In genomic region chr4:9026841-9027240, GRCm38 (mm10) we compare ENCODE assay signal across 11 mouse cellular contexts.
DNase-seq lines count a peak whose midpoint lies in the region; ATAC-seq and TF ChIP-seq lines count a peak whose summit lies in the region.
"Had no signal": no experiment of that assay in that cellular context is flagged by ENCODE, and none has a peak within 500 bp of the region (broad histone marks: within the 10 kb centered on the region; RNA-seq: fewer than 3 reads in every experiment).

No protein-coding gene starts in this region.

- H3K4me3 ChIP-seq in forebrain, embryonic 11.5 days (ENCODE audit: low read depth, low read length): no peak overlapping the region
- H3K4me3 ChIP-seq in forebrain, embryonic 10.5 days: no peak overlapping the region
- peak overlapping the region; percentile 52 for H3K4me3 ChIP-seq in layer of hippocampus, adult 2 months
- no peak overlapping the region for H3K4me3 ChIP-seq in midbrain, embryonic 14.5 days (replicated peaks; ENCODE audit: low read depth, low read length)
- H3K4me3 ChIP-seq: embryonic facial prominence, embryonic 12.5 days had no signal

- no peaks in the 10 kb centered on the region for H3K36me3 ChIP-seq in forebrain, embryonic 11.5 days (ENCODE audit: control insufficient read depth, insufficient read depth, low read length)
- H3K36me3 ChIP-seq in forebrain, embryonic 10.5 days (replicated peaks): no peaks in the 10 kb centered on the region
- no peaks in the 10 kb centered on the region for H3K36me3 ChIP-seq in midbrain, embryonic 14.5 days (ENCODE audit: control insufficient read depth, insufficient read depth, low read length)
- H3K36me3 ChIP-seq: embryonic facial prominence, embryonic 12.5 days had no signal

- H3K9me3 ChIP-seq in forebrain, embryonic 11.5 days (ENCODE audit: control insufficient read depth, low read length): no peaks in the 10 kb centered on the region
- no peaks in the 10 kb centered on the region for H3K9me3 ChIP-seq in forebrain, embryonic 10.5 days
- no peaks in the 10 kb centered on the region for H3K9me3 ChIP-seq in midbrain, embryonic 14.5 days (ENCODE audit: control insufficient read depth, low read length)
- H3K9me3 ChIP-seq: embryonic facial prominence, embryonic 12.5 days had no signal

- no peak for DNase-seq in forebrain, embryonic 11.5 days (ENCODE audit: low spot score)
- DNase-seq in forebrain, embryonic 10.5 days (ENCODE audit: extremely low spot score, low spot score): no peak
- peak in 1 of 2 experiments; percentile 48 for DNase-seq in layer of hippocampus, adult 2 months (ENCODE audit: low spot score in 2 of 2)
- DNase-seq in layer of hippocampus, postnatal 25 days (ENCODE audit: extremely low spot score in 1 of 2, low spot score in 1 of 2): no peak
- DNase-seq in cerebellum, postnatal 25 days: peak; percentile 61 to 63
- peak; percentile 62 for DNase-seq in midbrain, embryonic 14.5 days
- DNase-seq in testis, postnatal 14 days (ENCODE audit: low spot score): no peak
- no peak for DNase-seq in adrenal gland, adult (ENCODE audit: inconsistent age in 2 of 2, low spot score in 1 of 2)
- DNase-seq: gastrocnemius, postnatal 25 days had no signal

- H3K27ac ChIP-seq in forebrain, embryonic 11.5 days (ENCODE audit: low read depth, low read length): no peak overlapping the region
- H3K27ac ChIP-seq in forebrain, embryonic 10.5 days: no peak overlapping the region
- no peak overlapping the region; the same call in 1 of the 2 replicates for H3K27ac ChIP-seq in layer of hippocampus, adult 2 months
- H3K27ac ChIP-seq in midbrain, embryonic 14.5 days (replicated peaks; ENCODE audit: low read depth, low read length): no peak overlapping the region
- H3K27ac ChIP-seq: embryonic facial prominence, embryonic 12.5 days had no signal

- TF ChIP-seq CTCF in layer of hippocampus, adult 2 months (conservative IDR thresholded peaks at IDR 0.05): no peak

- H3K4me1 ChIP-seq in forebrain, embryonic 11.5 days (replicated peaks; ENCODE audit: control insufficient read depth, insufficient read depth, low read length): peaks cover 2% of the 10 kb centered on the region; the same call in 1 of the 2 replicates
- H3K4me1 ChIP-seq in forebrain, embryonic 10.5 days: peaks cover 46% of the 10 kb centered on the region
- peaks cover 15% of the 10 kb centered on the region for H3K4me1 ChIP-seq in midbrain, embryonic 14.5 days (ENCODE audit: control insufficient read depth, insufficient read depth, low read length)

- H3K9ac ChIP-seq in forebrain, embryonic 11.5 days (ENCODE audit: low read length): no peak overlapping the region
- no peak overlapping the region for H3K9ac ChIP-seq in midbrain, embryonic 14.5 days (replicated peaks; ENCODE audit: low read length)
- H3K9ac ChIP-seq: embryonic facial prominence, embryonic 12.5 days; lung, embryonic 14.5 days had no signal

- H3K27me3 ChIP-seq in forebrain, embryonic 11.5 days (ENCODE audit: control insufficient read depth, insufficient read depth, low read length): no peaks in the 10 kb centered on the region
- no peaks in the 10 kb centered on the region for H3K27me3 ChIP-seq in forebrain, embryonic 10.5 days (ENCODE audit: poor library complexity, severe bottlenecking)
- no peaks in the 10 kb centered on the region for H3K27me3 ChIP-seq in midbrain, embryonic 14.5 days (ENCODE audit: control insufficient read depth, insufficient read depth, low read length)

- H3K4me2 ChIP-seq in forebrain, embryonic 11.5 days (ENCODE audit: low read depth, low read length, severe bottlenecking): no peak overlapping the region
- no peak overlapping the region for H3K4me2 ChIP-seq in midbrain, embryonic 14.5 days (ENCODE audit: low read length)

- 69% methylated on average over 16 of the region's 16 CpGs for WGBS in forebrain, embryonic 11.5 days
- WGBS in forebrain, embryonic 10.5 days: 85% methylated on average over 16 of the region's 16 CpGs
- 69% methylated on average over 16 of the region's 16 CpGs for WGBS in midbrain, embryonic 14.5 days

- peak; percentile 37 for ATAC-seq in forebrain, embryonic 11.5 days (replicated peaks; ENCODE audit: low FRiP score)
- no peak for ATAC-seq in midbrain, embryonic 14.5 days (ENCODE audit: low FRiP score, low TSS enrichment)

Comparison
In these comparisons a context has a peak if more than half of its experiments do, and no peak if none do; other contexts are left out.
1. DNase-seq: peak in cerebellum, postnatal 25 days (2 of 2) and midbrain, embryonic 14.5 days (single experiment); none in forebrain, embryonic 11.5 days (single experiment), forebrain, embryonic 10.5 days (single experiment), layer of hippocampus, postnatal 25 days (0 of 2), testis, postnatal 14 days (single experiment) and adrenal gland, adult (0 of 2).